ENCODE assay signal across 7 mouse cellular contexts in genomic region chr13:41467036-41467435, GRCm38 (mm10). TPM values are rescaled to one million over a fixed set of nuclear protein-coding genes. Genes with fewer than 3 reads are reported as not detected.
DNase-seq lines count a peak whose midpoint lies in the region; ATAC-seq lines count a peak whose summit lies in the region.

No protein-coding gene starts in this region.

- DNase-seq in A20 (ENCODE audit: low read depth, low spot score) (peak; percentile 45), adipocyte (ENCODE audit: low spot score) (peak; percentile 23)
- peak; percentile 48 for DNase-seq in kidney, adult 11 months
- peak; percentile 53 for DNase-seq in lung, postnatal 14 days
- no peak for DNase-seq in cerebellum, adult 8-10 months

- ATAC-seq in CD4-positive, CD25-positive, alpha-beta regulatory T cell, adult 4 months: no peak
- no peak for ATAC-seq in activated CD4-positive, CD25-positive, alpha-beta regulatory T cell, adult 4 months

RNA-seq across cellular contexts. Expression of gene Nedd9, which starts 20.1 kb away (rescaled TPM):
- 100 to 1,000 TPM; 122 to 144 TPM for polyA plus RNA-seq in CD4-positive, CD25-positive, alpha-beta regulatory T cell, adult 4 months (2017; shearing (Covaris generic))
- polyA plus RNA-seq in activated CD4-positive, CD25-positive, alpha-beta regulatory T cell, adult 4 months (2017; shearing (Covaris generic)): 100 to 1,000 TPM; 129 to 130 TPM
